Mouse (Mus musculus) lung, postnatal 0 days (tissue): Measurements from ENCODE around the gene Tmem252.

Experiments used
- CTCF ChIP-seq: IDR thresholded peaks from 2 replicates; pipeline ENCODE4 v1.5.1; 2016; ENCODE audit warnings: antibody characterized with exemption, mild to moderate bottlenecking
- EP300 ChIP-seq: IDR thresholded peaks from 2 replicates; pipeline ENCODE4 v1.6.1; 2016; ENCODE audit warnings: antibody characterized with exemption, mild to moderate bottlenecking, control low read depth

DNA sequence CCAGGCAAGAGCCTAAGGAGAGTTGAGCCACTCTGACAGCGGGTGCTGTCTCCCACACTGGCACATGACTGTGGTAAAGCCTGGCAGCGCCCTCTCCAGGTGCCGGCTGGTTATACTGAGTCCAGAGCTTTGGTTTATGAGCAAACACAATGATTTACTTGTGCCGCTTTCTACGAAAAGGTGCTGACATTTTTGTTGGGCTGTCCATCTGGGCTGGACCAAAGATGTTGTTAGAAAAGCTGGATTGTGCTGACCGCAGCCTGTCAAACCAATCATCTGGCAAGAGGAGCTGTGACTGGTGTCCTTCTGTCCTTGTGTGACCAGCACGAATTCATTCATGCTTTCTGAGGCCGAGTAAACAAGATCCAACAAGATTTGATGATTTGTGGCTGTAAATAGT is 27.9 kb downstream of the Tmem252 start:
- TF ChIP-seq CTCF = 0 out of 2 replicates have a peak, but pooled peaks have one; percentile 20
- no peak for TF ChIP-seq EP300
